Mouse (Mus musculus) C2C12 (cell line): ENCODE measurements around the gene Fbxo46. TPM values are rescaled to one million over a fixed set of nuclear protein-coding genes. Genes with fewer than 3 reads are reported as not detected.

Experiments
- H3K27me3 ChIP-seq: one replicate; pipeline ENCODE4 v1.6.1; 2011; ENCODE audit not compliant: control insufficient read depth, insufficient read depth, insufficient read length
- H3K36me3 ChIP-seq: one replicate; pipeline ENCODE4 v1.6.1; 2011; ENCODE audit not compliant: control insufficient read depth, insufficient read depth
- H3K4me3 ChIP-seq: one replicate; pipeline ENCODE4 v1.5.1; 2011; ENCODE audit warnings: mild to moderate bottlenecking, control low read depth; ENCODE audit not compliant: poor library complexity, insufficient read depth, severe bottlenecking
- H3K79me2 ChIP-seq: one replicate; pipeline ENCODE4 v1.6.1; 2011; ENCODE audit not compliant: control insufficient read depth, insufficient read depth
- H3K79me3 ChIP-seq: one replicate; pipeline ENCODE4 v1.6.1; 2011; ENCODE audit warnings: low read depth, control low read depth
- H3ac ChIP-seq: one replicate; pipeline ENCODE3; 2011; ENCODE audit warnings: low read depth; ENCODE audit not compliant: control insufficient read depth, insufficient read length
- CEBPB ChIP-seq: IDR thresholded peaks from one replicate; pipeline ENCODE4 v1.6.1; 2011; ENCODE audit warnings: low read depth, mild to moderate bottlenecking, control low read depth, moderate library complexity
- CTCF ChIP-seq: IDR thresholded peaks from one replicate; pipeline ENCODE4 v1.5.1; 2011; ENCODE audit not compliant: control insufficient read depth, insufficient read depth, insufficient read length
- FOSL1 ChIP-seq: IDR thresholded peaks from one replicate; pipeline ENCODE4 v1.8.0; 2011; ENCODE audit warnings: mild to moderate bottlenecking, low read length; ENCODE audit not compliant: poor library complexity, insufficient read depth, severe bottlenecking
- MAX ChIP-seq: IDR thresholded peaks from one replicate; pipeline ENCODE4 v1.6.1; 2011; ENCODE audit warnings: mild to moderate bottlenecking, control low read depth
- MYOD1 ChIP-seq: IDR thresholded peaks from one replicate; pipeline ENCODE4 v1.6.1; 2011; ENCODE audit warnings: low read depth; ENCODE audit not compliant: control insufficient read depth, insufficient read length
- MYOG ChIP-seq: IDR thresholded peaks from one replicate; pipeline ENCODE4 v1.6.1; 2011; ENCODE audit not compliant: control insufficient read depth, insufficient read length; ENCODE audit errors: extremely low read depth
- USF1 ChIP-seq: IDR thresholded peaks from one replicate; pipeline ENCODE4 v1.6.1; 2011; ENCODE audit warnings: low read depth, mild to moderate bottlenecking, control low read depth, moderate library complexity
- polyA plus RNA-seq: library from polyadenylated mRNA; unstranded; fragments of >200 nt; fragmentation: generic; extraction: Trizol; gene quantifications from one replicate; pipeline ENCODE4 v1.2.1, GENCODE M21; 2012; ENCODE audit warnings: missing spikeins

Fbxo46 gene
- polyA plus RNA-seq, 1 experiment, result 7.4 TPM

GRCm38 (mm10) chr7:19155825-19156475, 36.3 kb downstream of the Fbxo46 start:
- H3ac ChIP-seq, result no peak overlapping the region
- peaks cover 5% of the 10 kb centered on the region for H3K79me3 ChIP-seq
- TF ChIP-seq CEBPB (no peak), MYOG (no peak), CTCF (peak; percentile 42), MYOD1 (no peak), FOSL1 (peak; percentile 40), MAX (no peak), USF1 (no peak)
- H3K79me2 ChIP-seq, result peaks cover 13% of the 10 kb centered on the region
- H3K4me3 ChIP-seq, result no peak overlapping the region
- H3K27me3 ChIP-seq, result no peaks in the 10 kb centered on the region
- H3K36me3 ChIP-seq, result peaks cover 16% of the 10 kb centered on the region

- Histone ChIP-seq H3K79me3 (no peaks in the 10 kb centered on the region), H3ac (no peak overlapping the region), H3K36me3 (peaks cover 11% of the 10 kb centered on the region), H3K4me3 (no peak overlapping the region), H3K27me3 (no peaks in the 10 kb centered on the region), H3K79me2 (no peaks in the 10 kb centered on the region)
- no peak for TF ChIP-seq MAX
- no peak for TF ChIP-seq CEBPB
- TF ChIP-seq CTCF, result peak; percentile 90
Observed at GRCm38 (mm10) chr7:19157160-19157800, 37.6 kb downstream of the Fbxo46 start.

GRCm38 (mm10) chr7:19158601-19159000, 38.9 kb downstream of the Fbxo46 start:
- Histone ChIP-seq H3K27me3 (no peaks in the 10 kb centered on the region), H3K79me3 (no peaks in the 10 kb centered on the region)
- TF ChIP-seq USF1, result no peak
- TF ChIP-seq CTCF, result no peak

GRCm38 (mm10) chr7:19159411-19159810, 39.8 kb downstream of the Fbxo46 start:
- Histone ChIP-seq H3K79me2 (no peaks in the 10 kb centered on the region), H3K36me3 (peaks cover 2% of the 10 kb centered on the region), H3K27me3 (no peaks in the 10 kb centered on the region), H3K4me3 (no peak overlapping the region), H3K79me3 (no peaks in the 10 kb centered on the region), H3ac (no peak overlapping the region)
- TF ChIP-seq MAX, result no peak
- no peak for TF ChIP-seq FOSL1
- no peak for TF ChIP-seq MYOD1
- no peak for TF ChIP-seq MYOG
- TF ChIP-seq CTCF, result no peak

More at GRCm38 (mm10) chr7:19158601-19159000, 38.9 kb downstream of the Fbxo46 start:
- Histone ChIP-seq H3K4me3 (no peak overlapping the region), H3K79me2 (no peaks in the 10 kb centered on the region), H3K36me3 (peaks cover 6% of the 10 kb centered on the region), H3ac (no peak overlapping the region)

- no peak overlapping the region for H3K4me3 ChIP-seq
- H3K27me3 ChIP-seq, result no peaks in the 10 kb centered on the region
- H3K79me2 ChIP-seq, result no peaks in the 10 kb centered on the region
- H3ac ChIP-seq, result no peak overlapping the region
- no peaks in the 10 kb centered on the region for H3K79me3 ChIP-seq
- H3K36me3 ChIP-seq, result no peaks in the 10 kb centered on the region
- TF ChIP-seq MAX (no peak), CEBPB (no peak), MYOD1 (no peak), USF1 (no peak)
Observed at GRCm38 (mm10) chr7:19160115-19160514, 40.5 kb downstream of the Fbxo46 start.

- no peaks in the 10 kb centered on the region for H3K27me3 ChIP-seq
- no peaks in the 10 kb centered on the region for H3K79me2 ChIP-seq
- no peaks in the 10 kb centered on the region for H3K79me3 ChIP-seq
- TF ChIP-seq MYOD1 (no peak), MYOG (no peak), USF1 (no peak), CEBPB (no peak), MAX (no peak), FOSL1 (no peak), CTCF (no peak)
- no peak overlapping the region for H3K4me3 ChIP-seq
- H3K36me3 ChIP-seq, result no peaks in the 10 kb centered on the region
- H3ac ChIP-seq, result no peak overlapping the region
Observed at GRCm38 (mm10) chr7:19162928-19163327, 43.3 kb downstream of the Fbxo46 start.
